Mouse (Mus musculus) myocyte (in vitro differentiated cells): ENCODE results near the gene 1700016D06Rik.

Experiments
- E2F4 ChIP-seq: IDR thresholded peaks from one replicate; pipeline ENCODE4 v1.6.1; 2011; ENCODE audit warnings: mild to moderate bottlenecking, control low read depth, moderate library complexity; ENCODE audit not compliant: insufficient read depth
- MAX ChIP-seq: IDR thresholded peaks from one replicate; pipeline ENCODE4 v1.6.1; 2011; ENCODE audit warnings: low read depth, mild to moderate bottlenecking, control low read depth
- MYOD1 ChIP-seq, 3 experiments: IDR thresholded peaks; one replicate each; pipeline ENCODE4 v1.6.1; 2011; ENCODE audit warnings: control low read depth in 2 of 3, low read depth in 2 of 3, mild to moderate bottlenecking in 2 of 3, moderate library complexity in 1 of 3; ENCODE audit not compliant: insufficient read length in 2 of 3, control insufficient read depth in 1 of 3
- POLR2AphosphoS2 ChIP-seq: IDR thresholded peaks from one replicate; pipeline ENCODE4 v1.6.1; 2011; ENCODE audit warnings: low read depth, control low read depth; ENCODE audit not compliant: insufficient read length
- REST ChIP-seq: IDR thresholded peaks from one replicate; pipeline ENCODE4 v1.6.1; 2011; ENCODE audit warnings: mild to moderate bottlenecking, control low read depth, moderate library complexity; ENCODE audit not compliant: insufficient read depth, insufficient read length
- USF1 ChIP-seq: IDR thresholded peaks from one replicate; pipeline ENCODE4 v1.6.1; 2011; ENCODE audit warnings: low read depth, mild to moderate bottlenecking, control low read depth, moderate library complexity

GRCm38 (mm10) chr8:11643123-11643522, 57.7 kb downstream of the 1700016D06Rik start:
- TF ChIP-seq E2F4 (no peak), MAX (no peak), REST (no peak), USF1 (no peak), POLR2AphosphoS2 (no peak), MYOD1 (IDR thresholded peaks at IDR 0.05; ENCODE audit: control insufficient read depth in 1 of 3, insufficient read length in 2 of 3, low read depth in 2 of 3) (no peak)
